Mouse (Mus musculus): Measurements from ENCODE around the gene Mpeg1. TPM values are rescaled to one million over a fixed set of nuclear protein-coding genes. Genes with fewer than 3 reads are reported as not detected.

Mpeg1 gene
- total RNA-seq (2022): 10 to 100 TPM in 2 of 4 experiments, 1 to 10 TPM in 2; 9.2 to 86.4 (median 32.6) TPM

GRCm38 (mm10) chr19:12460282-12461249 is at the start of gene Mpeg1:
TSS of gene Mpeg1 (plus strand) at chr19:12460779.
- no peak for DNase-seq (ENCODE audit: low spot score in 2 of 2)

- DNase-seq (ENCODE audit: low spot score in 2 of 2): no peak
Observed at GRCm38 (mm10) chr19:12413737-12414136, 46.8 kb upstream of the Mpeg1 start.

- DNase-seq (ENCODE audit: low spot score in 2 of 2): no peak
Observed at GRCm38 (mm10) chr19:12417361-12417760, 43.2 kb upstream of the Mpeg1 start, which contains the start of gene Olfr1441. TSS of gene Olfr1441 (plus strand) at chr19:12417433.

GRCm38 (mm10) chr19:12418312-12418711 is 42.3 kb upstream of the Mpeg1 start:
- no peak for DNase-seq (ENCODE audit: low spot score in 2 of 2)

- DNase-seq (ENCODE audit: low spot score in 2 of 2): no peak
Observed at GRCm38 (mm10) chr19:12420555-12420954, 40.0 kb upstream of the Mpeg1 start.

- DNase-seq (ENCODE audit: low spot score in 2 of 2): no peak
Observed at GRCm38 (mm10) chr19:12421680-12422079, 38.9 kb upstream of the Mpeg1 start.

- no peak for DNase-seq (ENCODE audit: low spot score in 2 of 2)
Observed at GRCm38 (mm10) chr19:12427101-12427500, 33.5 kb upstream of the Mpeg1 start.

GRCm38 (mm10) chr19:12427605-12428004 is 33.0 kb upstream of the Mpeg1 start, which contains the start of gene Pfpl:
TSS of gene Pfpl (plus strand) at chr19:12427905.
- DNase-seq (ENCODE audit: low spot score in 2 of 2): no peak

- no peak for DNase-seq (ENCODE audit: low spot score in 2 of 2)
Observed at GRCm38 (mm10) chr19:12433033-12433432, 27.5 kb upstream of the Mpeg1 start.

- no peak for DNase-seq (ENCODE audit: low spot score in 2 of 2)
Observed at GRCm38 (mm10) chr19:12435011-12435416, 25.6 kb upstream of the Mpeg1 start.

GRCm38 (mm10) chr19:12435750-12436524 is 24.6 kb upstream of the Mpeg1 start:
- DNase-seq (ENCODE audit: low spot score in 2 of 2): no peak

- no peak for DNase-seq (ENCODE audit: low spot score in 2 of 2)
Observed at GRCm38 (mm10) chr19:12439581-12439980, 21.0 kb upstream of the Mpeg1 start.

GRCm38 (mm10) chr19:12440103-12440725 is 20.4 kb upstream of the Mpeg1 start:
- no peak for DNase-seq (ENCODE audit: low spot score in 2 of 2)

- no peak for DNase-seq (ENCODE audit: low spot score in 2 of 2)
Observed at GRCm38 (mm10) chr19:12442560-12442959, 18.0 kb upstream of the Mpeg1 start.

GRCm38 (mm10) chr19:12445014-12445413 is 15.6 kb upstream of the Mpeg1 start:
- no peak for DNase-seq (ENCODE audit: low spot score in 2 of 2)

- no peak for DNase-seq (ENCODE audit: low spot score in 2 of 2)
Observed at GRCm38 (mm10) chr19:12457401-12458066, 3.0 kb upstream of the Mpeg1 start.

GRCm38 (mm10) chr19:12459516-12459915 is 1.1 kb upstream of the Mpeg1 start:
- no peak for DNase-seq (ENCODE audit: low spot score in 2 of 2)

GRCm38 (mm10) chr19:12462851-12463721 is 2.5 kb downstream of the Mpeg1 start:
- DNase-seq (ENCODE audit: low spot score in 2 of 2): no peak

- no peak for DNase-seq (ENCODE audit: low spot score in 2 of 2)
Observed at GRCm38 (mm10) chr19:12463722-12464035, 3.1 kb downstream of the Mpeg1 start.

GRCm38 (mm10) chr19:12464127-12464526 is 3.5 kb downstream of the Mpeg1 start:
- DNase-seq (ENCODE audit: low spot score in 2 of 2): no peak

Measured in left cerebral cortex, adult 8-10 months (tissue).